Mouse (Mus musculus) CH12.LX (cell line): ENCODE data around the gene Zfp791. TPM values are rescaled to one million over a fixed set of nuclear protein-coding genes. Genes with fewer than 3 reads are reported as not detected.

ENCODE experiments used
- DNase-seq: peaks from one replicate; pipeline ENCODE4 v3.0.0-alpha.2; 2013; ENCODE audit errors: extremely low read depth
- H3K27ac ChIP-seq: 2 replicates; pipeline ENCODE4 v1.5.1; 2012; ENCODE audit warnings: low read depth, mild to moderate bottlenecking, control low read depth, moderate library complexity; ENCODE audit not compliant: insufficient read depth
- H3K27me3 ChIP-seq: replicated peaks from 2 replicates; pipeline ENCODE3; 2012; ENCODE audit warnings: inconsistent platforms
- H3K36me3 ChIP-seq, 2 experiments: replicated peaks in 1 of 2; 2 replicates each; pipeline versions ENCODE3 to v1.6.1; 2012; ENCODE audit warnings: inconsistent platforms in 1 of 2, low read length in 1 of 2, mild to moderate bottlenecking in 1 of 2, mixed read lengths in 1 of 2, moderate library complexity in 1 of 2; ENCODE audit not compliant: control insufficient read depth in 1 of 2, insufficient read depth in 1 of 2
- H3K4me1 ChIP-seq, 2 experiments: 2 replicates each; pipeline ENCODE4 v1.6.1; 2012; ENCODE audit warnings: inconsistent platforms in 1 of 2, moderate library complexity in 1 of 2; ENCODE audit not compliant: insufficient read depth in 2 of 2, control insufficient read depth in 1 of 2
- H3K4me2 ChIP-seq: 2 replicates; pipeline ENCODE4 v1.6.1; 2012; ENCODE audit warnings: low read depth, mild to moderate bottlenecking, control low read depth; ENCODE audit not compliant: poor library complexity, insufficient read depth, severe bottlenecking
- H3K4me3 ChIP-seq, 3 experiments: fragments of 150-350 bp in 1 of 3; sonication (generic) in 1 of 3; replicated peaks in 1 of 3; 2 replicates each; pipeline versions ENCODE3 to v1.5.1; 2011 to 2012; ENCODE audit warnings: low read depth in 2 of 3, low read length in 2 of 3, mild to moderate bottlenecking in 2 of 3, moderate library complexity in 2 of 3, control low read depth in 1 of 3, improper control_type of control experiment in 1 of 3, inconsistent platforms in 1 of 3, mixed read lengths in 1 of 3; ENCODE audit not compliant: poor library complexity in 1 of 3
- H3K79me2 ChIP-seq: replicated peaks from 2 replicates; pipeline ENCODE4 v1.6.1; 2012; ENCODE audit warnings: mild to moderate bottlenecking, moderate library complexity; ENCODE audit not compliant: control insufficient read depth, poor library complexity, insufficient read depth, severe bottlenecking; ENCODE audit errors: extremely low read depth
- H3K9ac ChIP-seq: 2 replicates; pipeline ENCODE4 v1.6.1; 2012; ENCODE audit warnings: low read depth, mild to moderate bottlenecking, control low read depth, moderate library complexity; ENCODE audit not compliant: insufficient read depth
- H3K9me3 ChIP-seq: replicated peaks from 2 replicates; pipeline ENCODE3; 2012; ENCODE audit warnings: low read length, inconsistent platforms, mixed read lengths
- CHD1 ChIP-seq: IDR thresholded peaks from 2 replicates; pipeline ENCODE4 v1.6.1; 2012; ENCODE audit warnings: low read depth, low read length, improper control_type of control experiment, inconsistent platforms
- CHD2 ChIP-seq: IDR thresholded peaks from 2 replicates; pipeline ENCODE4 v1.6.1; 2011; ENCODE audit warnings: low read length, improper control_type of control experiment
- ELF1 ChIP-seq: IDR thresholded peaks from 2 replicates; pipeline ENCODE4 v1.6.1; 2014; ENCODE audit warnings: low read depth, mild to moderate bottlenecking, inconsistent platforms, low read length, improper control_type of control experiment
- EP300 ChIP-seq: IDR thresholded peaks from 2 replicates; pipeline ENCODE4 v1.6.1; 2011; ENCODE audit warnings: low read length, improper control_type of control experiment
- GABPA ChIP-seq: IDR thresholded peaks from 2 replicates; pipeline ENCODE4 v1.6.1; 2012; ENCODE audit warnings: low read depth, low read length, improper control_type of control experiment, inconsistent platforms; ENCODE audit not compliant: insufficient replicate concordance
- HCFC1 ChIP-seq: IDR thresholded peaks from 2 replicates; pipeline ENCODE4 v1.6.1; 2012; ENCODE audit warnings: low read depth, mild to moderate bottlenecking, inconsistent platforms, low read length, improper control_type of control experiment
- IRF4 ChIP-seq: IDR thresholded peaks from 2 replicates; pipeline ENCODE4 v1.6.1; 2014; ENCODE audit warnings: low read depth, mild to moderate bottlenecking, inconsistent platforms, low read length, improper control_type of control experiment
- JUND ChIP-seq: conservative IDR thresholded peaks from 2 replicates; pipeline ENCODE4 v1.6.1; 2011; ENCODE audit warnings: low read depth, low read length, improper control_type of control experiment
- KAT2A ChIP-seq: IDR thresholded peaks from 2 replicates; pipeline ENCODE4 v1.6.1; 2012; ENCODE audit warnings: low read length, improper control_type of control experiment, inconsistent platforms; ENCODE audit not compliant: insufficient replicate concordance
- MAFK ChIP-seq: IDR thresholded peaks from 2 replicates; pipeline ENCODE4 v1.6.1; 2011; ENCODE audit warnings: low read length, improper control_type of control experiment; ENCODE audit not compliant: insufficient replicate concordance
- MAX ChIP-seq: IDR thresholded peaks from 2 replicates; pipeline ENCODE4 v1.6.1; 2011; ENCODE audit warnings: low read length, improper control_type of control experiment
- MAZ ChIP-seq: IDR thresholded peaks from 2 replicates; pipeline ENCODE4 v1.6.1; 2012; ENCODE audit warnings: low read depth, mild to moderate bottlenecking, inconsistent platforms, low read length, improper control_type of control experiment, moderate library complexity
- MYC ChIP-seq: IDR thresholded peaks from 2 replicates; pipeline ENCODE4 v1.6.1; 2011; ENCODE audit warnings: low read depth, mild to moderate bottlenecking, improper control_type of control experiment, low read length
- NRF1 ChIP-seq: IDR thresholded peaks from 2 replicates; pipeline ENCODE4 v1.6.1; 2014; ENCODE audit warnings: low read depth, mild to moderate bottlenecking, inconsistent platforms, low read length, improper control_type of control experiment, moderate library complexity
- PAX5 ChIP-seq: IDR thresholded peaks from 2 replicates; pipeline ENCODE4 v1.6.1; 2012; ENCODE audit warnings: low read length, inconsistent platforms, mixed read lengths
- POLR2A ChIP-seq: IDR thresholded peaks from 2 replicates; pipeline ENCODE4 v1.6.1; 2011; ENCODE audit warnings: low read depth, mild to moderate bottlenecking, improper control_type of control experiment, low read length
- POLR2AphosphoS2 ChIP-seq: IDR thresholded peaks from 2 replicates; pipeline ENCODE4 v1.6.1; 2011; ENCODE audit warnings: low read depth, low read length, improper control_type of control experiment
- RAD21 ChIP-seq: IDR thresholded peaks from 2 replicates; pipeline ENCODE4 v1.6.1; 2011; ENCODE audit warnings: low read depth, mild to moderate bottlenecking, low read length, improper control_type of control experiment, moderate library complexity
- SIN3A ChIP-seq: IDR thresholded peaks from 2 replicates; pipeline ENCODE4 v1.6.1; 2012; ENCODE audit warnings: low read length, improper control_type of control experiment, inconsistent platforms
- SMC3 ChIP-seq: IDR thresholded peaks from 2 replicates; pipeline ENCODE4 v1.6.1; 2011; ENCODE audit warnings: low read depth, low read length, improper control_type of control experiment
- USF2 ChIP-seq: conservative IDR thresholded peaks from 2 replicates; pipeline ENCODE4 v1.6.1; 2011; ENCODE audit warnings: low read depth, low read length, improper control_type of control experiment
- ZMIZ1 ChIP-seq: IDR thresholded peaks from 2 replicates; pipeline ENCODE4 v1.6.1; 2012; ENCODE audit warnings: low read depth, mild to moderate bottlenecking, inconsistent platforms, low read length, improper control_type of control experiment
- ZNF384 ChIP-seq: IDR thresholded peaks from 2 replicates; pipeline ENCODE4 v1.6.1; 2012; ENCODE audit warnings: low read depth, low read length, improper control_type of control experiment, inconsistent platforms
- dilution Hi-C: fragments of 300-500 bp; cut with MboI; formaldehyde crosslinking; loops from 2 replicates; pipeline ENCODE4 v1.14.3; 2020; ENCODE audit warnings: low sequenced_read_pairs; ENCODE audit not compliant: extremely low pct_unique_long_range_greater_than_20kb, extremely low pct_ligation_motif_present
- in situ Hi-C: fragments of 300-500 bp; cut with MboI; formaldehyde crosslinking; loops from 3 replicates; pipeline ENCODE4 v1.14.3; 2019; ENCODE audit warnings: low sequenced_read_pairs, low pct_ligation_motif_present, low pct_unique_long_range_greater_than_20kb, mixed read lengths
- polyA plus RNA-seq: library from polyadenylated mRNA; unstranded; fragments of >175 nt; gene quantifications from 2 replicates; pipeline ENCODE4 v1.2.1, GENCODE M21; 2012; ENCODE audit warnings: low read depth; ENCODE audit not compliant: insufficient read length
- total RNA-seq, 2 experiments: library from RNA; depleted of rRNA; stranded (reverse); fragments of 300-350 nt in 1 of 2; fragments of >200 nt in 1 of 2; gene quantifications; 2 replicates each; pipeline ENCODE4 v1.2.3; 2012 to 2014

Gene Zfp791
- total and polyA plus RNA-seq, 3 experiments, result 0.81 to 1.1 (median 0.98) TPM

GRCm38 (mm10) chr8:85095051-85095450, 27.8 kb downstream of the Zfp791 start:
- no peak for TF ChIP-seq USF2
- no peak for TF ChIP-seq POLR2A
- TF ChIP-seq MAX, result no peak
- no peak for TF ChIP-seq GABPA
- TF ChIP-seq CHD1, result no peak
- TF ChIP-seq CHD2, result no peak
- no peak overlapping the region for H3K9ac ChIP-seq
- no peak for DNase-seq
- H3K27me3 ChIP-seq, result no peaks in the 10 kb centered on the region
- H3K4me3 ChIP-seq, result no peak overlapping the region
- in situ Hi-C loops (no loop called here), dilution Hi-C loops (no loop called here)
- no peak overlapping the region for H3K27ac ChIP-seq
- no peaks in the 10 kb centered on the region for H3K9me3 ChIP-seq
- H3K79me2 ChIP-seq, result no peaks in the 10 kb centered on the region
- H3K36me3 ChIP-seq, result peaks cover 74 to 89% of the 10 kb centered on the region in 2 experiments
- peaks cover 0 to 9% of the 10 kb centered on the region in 2 experiments; a peak in 3 of 4 replicates for H3K4me1 ChIP-seq
- no peak overlapping the region for H3K4me2 ChIP-seq

- TF ChIP-seq MYC (no peak), SMC3 (no peak), POLR2AphosphoS2 (no peak), PAX5 (no peak), GABPA (no peak), POLR2A (no peak), MAZ (no peak), EP300 (no peak), MAX (no peak), KAT2A (no peak), RAD21 (no peak), SIN3A (no peak), IRF4 (no peak), JUND (no peak), HCFC1 (no peak), ELF1 (no peak), ZMIZ1 (no peak), MAFK (no peak), ZNF384 (no peak), NRF1 (no peak)
- no peak overlapping the region for H3K4me2 ChIP-seq
- no peaks in the 10 kb centered on the region for H3K9me3 ChIP-seq
- H3K36me3 ChIP-seq, result peaks cover 75 to 89% of the 10 kb centered on the region in 2 experiments
- DNase-seq, result no peak
- H3K4me1 ChIP-seq, result no peaks in the 10 kb centered on the region
- no peak overlapping the region for H3K4me3 ChIP-seq
- in situ Hi-C loops (no loop called here), dilution Hi-C loops (no loop called here)
- H3K9ac ChIP-seq, result no peak overlapping the region
- H3K27me3 ChIP-seq, result no peaks in the 10 kb centered on the region
- no peaks in the 10 kb centered on the region for H3K79me2 ChIP-seq
- no peak overlapping the region for H3K27ac ChIP-seq
Measured at GRCm38 (mm10) chr8:85091526-85092090, 31.3 kb downstream of the Zfp791 start.
